Mouse (Mus musculus) bone marrow, adult 2 months (tissue): Measurements from ENCODE around the gene G3bp1. TPM values are rescaled to one million over a fixed set of nuclear protein-coding genes. Genes with fewer than 3 reads are reported as not detected.

Source experiments
- H3K27ac ChIP-seq: fragments of 200-500 bp; 2 replicates; pipeline ENCODE4 v1.5.1; 2012; ENCODE audit warnings: low read depth, mild to moderate bottlenecking, control low read depth, inconsistent platforms, low read length; ENCODE audit not compliant: control insufficient read depth, poor library complexity, insufficient read depth
- H3K4me1 ChIP-seq: fragments of 200-500 bp; 2 replicates; pipeline ENCODE4 v1.6.1; 2011; ENCODE audit warnings: low read length; ENCODE audit not compliant: control insufficient read depth, insufficient read depth
- H3K4me3 ChIP-seq: fragments of 200-500 bp; replicated peaks from 2 replicates; pipeline ENCODE3; 2011; ENCODE audit warnings: mild to moderate bottlenecking, low read depth, low read length, control low read depth; ENCODE audit not compliant: control insufficient read depth
- CTCF ChIP-seq: fragments of 200-500 bp; IDR thresholded peaks from 2 replicates; pipeline ENCODE4 v1.5.1; 2011; ENCODE audit warnings: low read length, control low read depth; ENCODE audit not compliant: control insufficient read depth, insufficient read depth
- POLR2A ChIP-seq: fragments of 200-500 bp; IDR thresholded peaks from 2 replicates; pipeline ENCODE4 v1.6.1; 2011; ENCODE audit warnings: low read depth, mild to moderate bottlenecking, control low read depth, low read length, borderline replicate concordance; ENCODE audit not compliant: control insufficient read depth
- WGBS: fragments of 180-500 bp; shearing (Covaris S2); methylation state at CpG from one replicate; pipeline ENCODE4 v1.1.7; 2018; 5-methylcytosine and 5-hydroxymethylcytosine counted together
- polyA plus RNA-seq: library from polyadenylated mRNA; stranded (reverse); fragments of >200 nt; gene quantifications from 2 replicates; pipeline ENCODE4 v1.2.4, GENCODE M21; 2011; ENCODE audit warnings: low replicate concordance; ENCODE audit not compliant: missing spikeins, insufficient read depth, insufficient read length

Gene G3bp1
- polyA plus RNA-seq, 1 experiment: 38.1 TPM

DNA sequence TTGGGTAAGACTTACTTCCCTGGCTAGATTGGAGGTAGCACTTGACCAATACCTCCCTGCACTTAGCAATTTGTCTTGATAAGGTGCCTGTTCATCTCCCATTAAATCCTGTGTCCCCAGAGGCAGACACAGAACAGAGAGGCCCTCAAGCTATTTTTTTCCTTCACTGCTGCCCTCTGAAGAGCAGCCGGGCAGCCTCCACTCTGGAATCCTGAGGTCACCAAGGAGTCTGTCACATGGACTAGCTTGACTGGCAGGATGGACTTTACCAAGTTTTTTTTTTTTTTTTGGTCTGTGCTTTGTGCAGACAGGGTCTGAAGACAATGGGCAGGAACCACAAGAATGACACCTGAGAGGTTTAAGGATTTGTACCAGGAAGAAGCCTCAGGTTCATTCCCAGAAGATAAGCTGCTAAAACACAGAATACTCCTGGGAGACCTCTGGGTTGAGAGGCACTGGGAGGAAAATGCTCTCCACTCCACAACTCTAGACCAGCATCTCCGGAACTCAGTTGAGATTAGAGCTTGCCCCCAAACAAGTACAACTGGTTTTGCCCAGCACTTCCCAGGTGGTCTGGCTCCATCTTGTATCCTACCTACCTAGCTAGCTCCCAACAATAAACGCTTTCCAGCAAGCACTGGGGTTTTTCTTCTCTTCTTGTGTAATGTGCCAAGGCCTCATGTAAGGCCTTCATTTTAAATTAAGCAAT, 9.5 kb upstream of the G3bp1 start:
- TF ChIP-seq CTCF (no peak), POLR2A (no peak)
- H3K27ac ChIP-seq: no peak overlapping the region
- WGBS: 60% methylated on average over 3 of the region's 3 CpGs
- H3K4me1 ChIP-seq: no peaks in the 10 kb centered on the region; the same call in 1 of the 2 replicates
- H3K4me3 ChIP-seq: peak overlapping the region; percentile 89

DNA sequence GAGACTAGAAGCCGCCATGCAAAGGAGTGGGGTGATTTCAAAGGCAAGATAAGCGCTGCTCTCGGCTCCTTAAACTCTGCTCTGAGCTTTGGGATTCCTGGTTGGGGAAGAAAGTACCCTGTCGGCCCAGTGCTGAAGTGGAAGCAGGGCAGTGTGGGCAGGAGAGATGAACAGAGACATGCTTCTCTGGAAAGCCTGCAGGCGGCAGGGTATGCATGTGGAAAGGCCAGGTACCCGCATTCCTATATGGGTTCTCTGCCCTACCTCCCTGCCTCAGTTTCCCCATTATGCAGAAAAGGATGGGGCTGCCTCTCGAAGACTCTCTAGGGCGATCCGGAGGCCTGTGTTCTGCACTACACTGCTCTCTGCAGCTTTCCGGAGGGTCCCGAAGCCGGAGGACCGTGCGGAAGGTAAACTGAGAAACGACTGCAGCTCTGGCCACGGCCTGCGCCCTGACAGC, 8.9 kb upstream of the G3bp1 start:
- H3K4me3 ChIP-seq: peak overlapping the region; percentile 89
- no peak for TF ChIP-seq POLR2A
- peak; percentile 20; the same call in 1 of the 2 replicates for TF ChIP-seq CTCF
- H3K4me1 ChIP-seq: no peaks in the 10 kb centered on the region; the same call in 1 of the 2 replicates
- WGBS: under 1% methylated on average over 17 of the region's 17 CpGs
- H3K27ac ChIP-seq: peak overlapping the region; percentile 62

DNA sequence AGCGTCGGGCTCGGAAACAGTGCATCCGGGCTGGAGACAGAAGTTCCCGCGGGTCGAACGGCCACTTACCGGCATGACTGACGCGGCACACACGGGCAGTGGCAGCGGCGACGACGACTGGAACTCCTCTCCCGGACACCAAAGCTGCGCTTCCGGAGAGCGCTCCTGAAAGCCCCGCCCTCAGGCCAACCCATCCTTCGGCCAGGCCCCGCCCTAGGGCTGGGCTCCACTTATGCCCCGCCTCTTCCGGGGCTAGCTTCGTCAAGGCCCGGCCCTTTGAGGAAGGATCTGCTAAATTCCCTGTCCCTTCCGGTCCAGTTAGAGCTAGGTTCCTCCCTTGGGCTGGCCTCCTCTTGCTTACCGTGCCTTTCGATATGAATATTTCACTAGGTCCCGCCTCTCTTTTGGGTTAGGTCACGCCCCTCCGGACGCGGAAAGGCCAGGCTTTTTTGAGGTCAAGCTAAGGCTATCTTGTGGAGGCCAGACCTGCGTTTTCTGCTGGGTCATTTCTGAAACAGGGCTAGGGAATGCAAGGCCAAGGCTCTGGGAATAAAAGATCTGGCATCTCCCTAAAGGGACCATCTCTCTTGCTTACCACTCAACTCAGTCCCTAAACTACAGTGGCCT, 8.4 kb upstream of the G3bp1 start, which contains the start of gene Atox1:
TSS of gene Atox1 (minus strand) at position 221 of the 627 bp plus-strand sequence.
- Histone ChIP-seq H3K27ac (peak within 1 kb of the TSS; percentile 62), H3K4me1 (no peaks in the 10 kb centered on the region; the same call in 1 of the 2 replicates), H3K4me3 (peak within 1 kb of the TSS; percentile 89)
- WGBS: under 1% methylated on average over 36 of the region's 36 CpGs
- TF ChIP-seq CTCF (no peak), POLR2A (peak; percentile 94; the same call in 1 of the 2 replicates)

DNA sequence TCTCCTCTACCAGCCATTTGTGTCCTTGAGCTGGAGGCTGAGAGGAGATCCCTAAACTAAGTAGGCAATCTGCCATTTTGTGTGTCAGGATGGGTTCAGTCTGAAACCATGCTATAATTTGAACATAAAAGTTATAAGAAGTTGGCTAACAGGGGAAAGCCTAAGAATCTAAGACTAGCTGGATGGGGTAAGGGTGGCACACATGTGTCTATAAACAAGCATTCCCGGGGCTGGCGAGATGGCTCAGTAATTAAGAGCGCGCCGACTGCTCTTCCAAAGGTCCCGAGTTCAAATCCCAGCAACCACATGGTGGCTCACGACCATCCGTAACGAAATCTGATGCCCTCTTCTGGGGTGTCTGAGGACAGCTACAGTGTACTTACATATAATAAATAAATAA, 7.3 kb upstream of the G3bp1 start:
- H3K4me1 ChIP-seq: no peaks in the 10 kb centered on the region; the same call in 1 of the 2 replicates
- no peak for TF ChIP-seq POLR2A
- no peak for TF ChIP-seq CTCF
- H3K27ac ChIP-seq: no peak overlapping the region
- H3K4me3 ChIP-seq: no peak overlapping the region
- 87% methylated on average over 9 of the region's 9 CpGs for WGBS

DNA sequence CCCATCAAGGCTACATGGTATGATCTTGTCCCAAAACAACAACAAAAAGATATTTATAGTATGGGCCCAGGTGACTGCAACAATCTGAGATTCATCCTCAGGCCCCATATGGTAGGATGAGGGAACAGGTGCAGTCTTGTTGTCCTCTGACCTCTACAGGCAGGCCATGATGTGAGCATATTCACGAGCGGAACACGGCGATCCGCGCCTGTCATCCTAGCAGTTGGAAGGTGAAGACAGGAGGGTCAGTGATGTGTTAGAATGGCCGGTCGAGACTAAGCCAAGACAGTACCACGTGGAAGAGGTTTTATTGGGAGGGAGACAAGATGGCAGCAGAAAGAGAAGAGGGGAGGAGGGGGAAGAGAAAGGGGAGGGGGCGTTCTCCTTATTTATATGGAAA, 4.8 kb upstream of the G3bp1 start:
- no peak overlapping the region for H3K27ac ChIP-seq
- no peak overlapping the region for H3K4me3 ChIP-seq
- TF ChIP-seq POLR2A (no peak), CTCF (no peak)
- H3K4me1 ChIP-seq: peaks cover 1% of the 10 kb centered on the region; the same call in 1 of the 2 replicates
- WGBS: 87% methylated on average over 10 of the region's 10 CpGs

DNA sequence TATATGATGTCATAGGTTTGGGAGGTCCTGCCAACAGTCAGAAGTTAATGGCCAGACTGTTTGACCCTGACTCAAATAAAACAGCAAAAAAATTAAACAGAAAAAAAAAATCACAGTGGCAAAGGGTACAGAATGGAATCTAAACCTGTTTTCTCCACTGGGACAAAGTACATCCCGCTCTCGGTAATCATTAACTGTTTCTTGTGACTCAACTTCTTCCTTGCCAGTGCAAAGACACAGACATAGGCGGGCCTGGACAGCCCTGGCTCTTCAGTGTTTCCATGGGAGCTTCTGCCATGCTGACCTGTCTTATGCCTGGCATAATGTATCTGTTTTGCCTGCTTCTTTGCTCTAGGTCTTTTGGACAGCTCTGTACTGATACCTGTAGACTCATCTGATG, 4.3 kb upstream of the G3bp1 start:
- TF ChIP-seq CTCF (no peak), POLR2A (no peak)
- H3K4me3 ChIP-seq: no peak overlapping the region
- WGBS: 83% methylated on average over 3 of the region's 3 CpGs
- no peak overlapping the region for H3K27ac ChIP-seq
- peaks cover 1% of the 10 kb centered on the region; the same call in 1 of the 2 replicates for H3K4me1 ChIP-seq

DNA sequence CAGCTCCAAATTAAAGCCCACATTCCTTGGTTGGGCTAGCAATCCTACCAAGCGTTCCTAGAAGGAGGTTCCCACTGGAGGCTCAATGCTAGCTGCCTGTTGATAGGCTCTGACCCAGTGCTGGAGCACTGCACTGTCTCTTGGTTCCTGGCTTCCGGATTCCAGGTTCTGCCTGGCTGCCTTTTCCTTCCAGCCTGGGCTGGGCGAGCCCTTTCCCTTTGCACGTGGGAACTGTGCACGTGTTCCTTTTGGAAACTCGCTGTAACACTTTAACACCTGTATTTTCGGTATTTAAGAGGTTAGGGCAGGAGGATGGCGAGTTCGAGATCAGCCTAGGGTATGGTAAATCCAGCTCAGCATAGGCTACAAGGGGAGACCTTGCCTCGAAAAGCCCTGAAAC, 1.5 kb upstream of the G3bp1 start:
- Histone ChIP-seq H3K4me1 (peaks cover 3% of the 10 kb centered on the region; the same call in 1 of the 2 replicates), H3K27ac (peak overlapping the region; percentile 91), H3K4me3 (peak overlapping the region; percentile 69)
- WGBS: 77% methylated on average over 10 of the region's 10 CpGs
- TF ChIP-seq POLR2A (no peak), CTCF (no peak)

DNA sequence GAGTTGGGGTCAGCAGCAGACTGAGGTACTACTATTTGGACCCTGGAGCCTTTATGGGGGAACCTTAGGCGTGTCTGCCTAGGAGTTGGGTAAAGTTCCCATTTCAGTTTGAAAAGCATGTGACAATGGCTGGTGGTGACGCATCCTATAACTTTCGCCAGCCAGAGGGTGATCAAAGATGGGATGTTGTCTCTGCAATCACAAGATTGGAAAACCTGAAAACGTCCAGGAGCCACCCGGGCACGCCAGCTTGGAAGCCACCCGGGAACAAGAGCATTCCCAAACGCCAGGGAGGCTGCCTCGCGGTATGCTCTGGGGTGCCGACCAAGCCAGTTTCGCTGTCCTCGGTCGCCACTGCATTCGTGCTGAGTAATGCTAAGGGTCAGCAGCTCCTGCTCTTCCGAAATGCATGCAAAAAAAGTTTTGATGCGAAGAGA, 856 bp upstream of the G3bp1 start:
- WGBS: under 1% methylated on average over 17 of the region's 17 CpGs
- peaks cover 3% of the 10 kb centered on the region; the same call in 1 of the 2 replicates for H3K4me1 ChIP-seq

More for the DNA sequence above, 856 bp upstream of the G3bp1 start:
- Histone ChIP-seq H3K27ac (peak overlapping the region; percentile 91), H3K4me3 (peak overlapping the region; percentile 69)
- TF ChIP-seq POLR2A (no peak), CTCF (no peak)
